Mouse (Mus musculus) embryonic facial prominence, embryonic 15.5 days (tissue): ENCODE data around the gene Ddx55. TPM values are rescaled to one million over a fixed set of nuclear protein-coding genes. Genes with fewer than 3 reads are reported as not detected.
"Not testable (repeated sequence)": the region's sequence is repeated elsewhere in the genome, so short reads cannot be mapped to it uniquely, and the experiment has no call there.

ENCODE experiments used
- ATAC-seq: fragments of 200-750 bp; cut with Nextera tagmentation; 2 replicates; pipeline ENCODE4 v1.8.0; 2017; ENCODE audit warnings: low read depth, moderate TSS enrichment; ENCODE audit not compliant: insufficient number of reproducible peaks, low FRiP score, low TSS enrichment
- H3K27ac ChIP-seq: fragments of 300-500 bp; sonication (generic); replicated peaks from 2 replicates; pipeline ENCODE4 v1.5.1; 2015; ENCODE audit warnings: mild to moderate bottlenecking, inconsistent platforms
- H3K27me3 ChIP-seq: fragments of 300-500 bp; sonication (generic); 2 replicates; pipeline ENCODE4 v1.6.1; 2015; ENCODE audit warnings: inconsistent platforms
- H3K36me3 ChIP-seq: fragments of 300-500 bp; sonication (generic); 2 replicates; pipeline ENCODE4 v1.6.1; 2015; ENCODE audit warnings: mild to moderate bottlenecking, inconsistent platforms
- H3K4me1 ChIP-seq: fragments of 300-500 bp; sonication (generic); 2 replicates; pipeline ENCODE4 v1.6.1; 2015; ENCODE audit warnings: inconsistent platforms
- H3K4me2 ChIP-seq: fragments of 300-500 bp; sonication (generic); replicated peaks from 2 replicates; pipeline ENCODE4 v1.6.1; 2015; ENCODE audit warnings: mild to moderate bottlenecking, inconsistent platforms
- H3K4me3 ChIP-seq: fragments of 300-500 bp; sonication (generic); replicated peaks from 2 replicates; pipeline ENCODE4 v1.5.1; 2015; ENCODE audit warnings: mild to moderate bottlenecking, inconsistent platforms
- H3K9ac ChIP-seq: fragments of 300-500 bp; sonication (generic); 2 replicates; pipeline ENCODE4 v1.6.1; 2015; ENCODE audit warnings: inconsistent platforms
- H3K9me3 ChIP-seq: fragments of 300-500 bp; sonication (generic); replicated peaks from 2 replicates; pipeline ENCODE4 v1.6.1; 2016; ENCODE audit warnings: inconsistent platforms
- WGBS: fragments of 180-500 bp; shearing (Covaris S2); methylation state at CpG from one replicate; pipeline ENCODE4 v1.1.7; 2015; 5-methylcytosine and 5-hydroxymethylcytosine counted together
- polyA plus RNA-seq: library from polyadenylated mRNA; unstranded; fragments of >200 nt; fragmentation: Nextera tagmentation; extraction: Ambion mirVana; gene quantifications from 2 replicates; pipeline ENCODE4 v1.2.1, GENCODE M21; 2015

Gene Ddx55
- polyA plus RNA-seq, 1 experiment from 2014 or later, result 17.7 TPM

- whole genome bisulfite sequencing, result 1% methylated on average over 51 of the region's 51 CpGs
- Histone ChIP-seq H3K4me1 (peaks cover 22% of the 10 kb centered on the region), H3K27ac (0 out of 2 replicates have a peak within 1 kb of the TSS, but pooled peaks have one; percentile 34), H3K36me3 (peaks cover 48% of the 10 kb centered on the region), H3K4me2 (peak within 1 kb of the TSS; percentile 85), H3K9ac (peak within 1 kb of the TSS; percentile 68), H3K27me3 (no peaks in the 10 kb centered on the region), H3K9me3 (no peaks in the 10 kb centered on the region), H3K4me3 (peak within 1 kb of the TSS; percentile 84)
- peak; percentile 88 for ATAC-seq
Observed at GRCm38 (mm10) chr5:124578633-124579317, 26.1 kb downstream of the Ddx55 start, which contains the start of the genes Eif2b1 and Gtf2h3. TSS of gene Eif2b1 (minus strand) at chr5:124579131. TSS of gene Gtf2h3 (plus strand) at chr5:124579140.

GRCm38 (mm10) chr5:124582515-124582914 lies 29.9 kb downstream of the Ddx55 start:
- 83% methylated on average over 5 of the region's 5 CpGs for WGBS
- H3K4me1 ChIP-seq, result peaks cover 22% of the 10 kb centered on the region
- H3K4me2 ChIP-seq, result no peak overlapping the region
- no peaks in the 10 kb centered on the region for H3K9me3 ChIP-seq
- H3K4me3 ChIP-seq, result no peak overlapping the region
- no peak for ATAC-seq
- no peaks in the 10 kb centered on the region for H3K27me3 ChIP-seq
- H3K27ac ChIP-seq, result no peak overlapping the region
- H3K36me3 ChIP-seq, result peaks cover 47% of the 10 kb centered on the region
- H3K9ac ChIP-seq, result no peak overlapping the region

- Histone ChIP-seq H3K27ac (no peak overlapping the region), H3K4me1 (no peaks in the 10 kb centered on the region), H3K36me3 (peaks cover 84% of the 10 kb centered on the region), H3K4me2 (no peak overlapping the region), H3K9me3 (no peaks in the 10 kb centered on the region), H3K27me3 (no peaks in the 10 kb centered on the region), H3K9ac (no peak overlapping the region), H3K4me3 (no peak overlapping the region)
- 91% methylated on average over 3 of the region's 3 CpGs for WGBS
- no peak for ATAC-seq
Observed at GRCm38 (mm10) chr5:124592768-124593167, 40.1 kb downstream of the Ddx55 start.

- Histone ChIP-seq H3K36me3 (peaks cover 37% of the 10 kb centered on the region), H3K4me2 (peak overlapping the region; percentile 91), H3K4me3 (peak overlapping the region; percentile 86), H3K9me3 (no peaks in the 10 kb centered on the region), H3K27me3 (no peaks in the 10 kb centered on the region), H3K9ac (peak overlapping the region; percentile 59), H3K27ac (no peak overlapping the region; the same call in 1 of the 2 replicates), H3K4me1 (peaks cover 14% of the 10 kb centered on the region)
- WGBS, result 7% methylated on average over 30 of the region's 30 CpGs
- peak; percentile 100 for ATAC-seq
Observed at GRCm38 (mm10) chr5:124598224-124599174, 45.8 kb downstream of the Ddx55 start.

GRCm38 (mm10) chr5:124599726-124600125 lies 47.1 kb downstream of the Ddx55 start:
- H3K9ac ChIP-seq, H3K4me2 ChIP-seq, H3K27me3 ChIP-seq, ATAC-seq, H3K27ac ChIP-seq, H3K9me3 ChIP-seq: not testable (repeated sequence)
- Histone ChIP-seq H3K4me3 (0 out of 2 replicates have a peak overlapping the region, but pooled peaks have one; percentile 86), H3K36me3 (peaks cover 24% of the 10 kb centered on the region), H3K4me1 (peaks cover 14% of the 10 kb centered on the region)
- 49% methylated on average over 8 of the region's 8 CpGs for WGBS

- Histone ChIP-seq H3K27ac (no peak overlapping the region), H3K9ac (no peak overlapping the region), H3K4me2 (no peak overlapping the region), H3K36me3 (peaks cover 6% of the 10 kb centered on the region; the same call in 1 of the 2 replicates), H3K4me3 (no peak overlapping the region), H3K9me3 (no peaks in the 10 kb centered on the region), H3K27me3 (no peaks in the 10 kb centered on the region), H3K4me1 (peaks cover 14% of the 10 kb centered on the region)
- no peak for ATAC-seq
- 67% methylated on average over 5 of the region's 5 CpGs for WGBS
Observed at GRCm38 (mm10) chr5:124602349-124602748, 49.7 kb downstream of the Ddx55 start.

- Histone ChIP-seq H3K27ac (no peak overlapping the region), H3K4me1 (peaks cover 5% of the 10 kb centered on the region), H3K4me2 (no peak overlapping the region), H3K27me3 (no peaks in the 10 kb centered on the region), H3K9me3 (no peaks in the 10 kb centered on the region), H3K4me3 (no peak overlapping the region), H3K36me3 (peaks cover 7% of the 10 kb centered on the region; the same call in 1 of the 2 replicates), H3K9ac (no peak overlapping the region)
- no peak for ATAC-seq
- WGBS, result 82% methylated on average over 4 of the region's 4 CpGs
Observed at GRCm38 (mm10) chr5:124604296-124604695, 51.6 kb downstream of the Ddx55 start.

- H3K4me3 ChIP-seq, result no peak overlapping the region
- no peak overlapping the region for H3K9ac ChIP-seq
- no peak overlapping the region for H3K27ac ChIP-seq
- no peaks in the 10 kb centered on the region for H3K27me3 ChIP-seq
- ATAC-seq, result no peak
- no peaks in the 10 kb centered on the region for H3K9me3 ChIP-seq
- H3K4me2 ChIP-seq, result no peak overlapping the region
- H3K4me1 ChIP-seq, result no peaks in the 10 kb centered on the region
- WGBS, result 79% methylated on average over 17 of the region's 17 CpGs
- H3K36me3 ChIP-seq, result peaks cover 7% of the 10 kb centered on the region; the same call in 1 of the 2 replicates
Observed at GRCm38 (mm10) chr5:124605041-124605622, 52.5 kb downstream of the Ddx55 start.

GRCm38 (mm10) chr5:124610965-124611364 lies 58.3 kb downstream of the Ddx55 start:
- Histone ChIP-seq H3K4me3 (no peak overlapping the region), H3K9me3 (no peaks in the 10 kb centered on the region), H3K9ac (no peak overlapping the region), H3K4me2 (no peak overlapping the region), H3K36me3 (peaks cover 20% of the 10 kb centered on the region), H3K27ac (no peak overlapping the region), H3K27me3 (no peaks in the 10 kb centered on the region), H3K4me1 (no peaks in the 10 kb centered on the region)
- no peak for ATAC-seq
- 71% methylated on average over 10 of the region's 10 CpGs for WGBS

- Histone ChIP-seq H3K27ac (no peak overlapping the region), H3K4me2 (no peak overlapping the region), H3K9me3 (no peaks in the 10 kb centered on the region), H3K9ac (no peak overlapping the region), H3K36me3 (peaks cover 13% of the 10 kb centered on the region; the same call in 1 of the 2 replicates), H3K27me3 (no peaks in the 10 kb centered on the region), H3K4me1 (no peaks in the 10 kb centered on the region), H3K4me3 (no peak overlapping the region)
- 85% methylated on average over 11 of the region's 11 CpGs for WGBS
- ATAC-seq, result no peak
Observed at GRCm38 (mm10) chr5:124614709-124615108, 62.0 kb downstream of the Ddx55 start.

- no peaks in the 10 kb centered on the region for H3K27me3 ChIP-seq
- WGBS, result 82% methylated on average over 10 of the region's 10 CpGs
- no peak overlapping the region for H3K27ac ChIP-seq
- H3K36me3 ChIP-seq, result peaks cover 4% of the 10 kb centered on the region; the same call in 1 of the 2 replicates
- H3K9me3 ChIP-seq, result no peaks in the 10 kb centered on the region
- ATAC-seq, result no peak
- H3K4me1 ChIP-seq, result no peaks in the 10 kb centered on the region
- no peak overlapping the region for H3K4me3 ChIP-seq
- H3K4me2 ChIP-seq, result no peak overlapping the region
- H3K9ac ChIP-seq, result no peak overlapping the region
Observed at GRCm38 (mm10) chr5:124618711-124619110, 66.0 kb downstream of the Ddx55 start.
